Mouse (Mus musculus) liver, embryonic 15.5 days (tissue): Measurements from ENCODE around the gene Cfap69. TPM values are rescaled to one million over a fixed set of nuclear protein-coding genes. Genes with fewer than 3 reads are reported as not detected.

Experiments
- ATAC-seq: fragments of 200-750 bp; cut with Nextera tagmentation; 2 replicates; pipeline ENCODE4 v1.8.0; 2017; ENCODE audit warnings: moderate number of reproducible peaks, mild to moderate bottlenecking, moderate library complexity; ENCODE audit not compliant: insufficient read depth
- H3K27ac ChIP-seq: fragments of 300-500 bp; sonication (generic); replicated peaks from 2 replicates; pipeline ENCODE4 v1.5.1; 2015; ENCODE audit warnings: mild to moderate bottlenecking, inconsistent platforms
- H3K27me3 ChIP-seq: fragments of 300-500 bp; sonication (generic); 2 replicates; pipeline ENCODE4 v1.6.1; 2015; ENCODE audit warnings: mild to moderate bottlenecking, inconsistent platforms
- H3K36me3 ChIP-seq: fragments of 300-500 bp; sonication (generic); replicated peaks from 2 replicates; pipeline ENCODE4 v1.6.1; 2015; ENCODE audit warnings: moderate library complexity, mild to moderate bottlenecking, inconsistent platforms
- H3K4me1 ChIP-seq: fragments of 300-500 bp; sonication (generic); replicated peaks from 2 replicates; pipeline ENCODE4 v1.6.1; 2015; ENCODE audit warnings: inconsistent platforms
- H3K4me2 ChIP-seq: fragments of 300-500 bp; sonication (generic); 2 replicates; pipeline ENCODE4 v1.6.1; 2015; ENCODE audit warnings: moderate library complexity, mild to moderate bottlenecking, inconsistent platforms
- H3K4me3 ChIP-seq: fragments of 300-500 bp; sonication (generic); replicated peaks from 2 replicates; pipeline ENCODE4 v1.5.1; 2015; ENCODE audit warnings: mild to moderate bottlenecking, inconsistent platforms
- H3K9ac ChIP-seq: fragments of 300-500 bp; sonication (generic); 2 replicates; pipeline ENCODE4 v1.6.1; 2015; ENCODE audit warnings: moderate library complexity, mild to moderate bottlenecking, inconsistent platforms
- H3K9me3 ChIP-seq: fragments of 300-500 bp; sonication (generic); replicated peaks from 2 replicates; pipeline ENCODE4 v1.6.1; 2016; ENCODE audit warnings: inconsistent platforms
- WGBS: fragments of 180-500 bp; shearing (Covaris S2); methylation state at CpG from one replicate; pipeline ENCODE4 v1.1.7; 2015; ENCODE audit warnings: mixed read lengths; ENCODE audit not compliant: insufficient replicate concordance; 5-methylcytosine and 5-hydroxymethylcytosine counted together
- polyA plus RNA-seq: library from polyadenylated mRNA; unstranded; fragments of >200 nt; fragmentation: Nextera tagmentation; extraction: Ambion mirVana; gene quantifications from 2 replicates; pipeline ENCODE4 v1.2.1, GENCODE M21; 2015

The Cfap69 gene
- polyA plus RNA-seq, 1 experiment from 2014 or later, result 0.21 TPM

DNA sequence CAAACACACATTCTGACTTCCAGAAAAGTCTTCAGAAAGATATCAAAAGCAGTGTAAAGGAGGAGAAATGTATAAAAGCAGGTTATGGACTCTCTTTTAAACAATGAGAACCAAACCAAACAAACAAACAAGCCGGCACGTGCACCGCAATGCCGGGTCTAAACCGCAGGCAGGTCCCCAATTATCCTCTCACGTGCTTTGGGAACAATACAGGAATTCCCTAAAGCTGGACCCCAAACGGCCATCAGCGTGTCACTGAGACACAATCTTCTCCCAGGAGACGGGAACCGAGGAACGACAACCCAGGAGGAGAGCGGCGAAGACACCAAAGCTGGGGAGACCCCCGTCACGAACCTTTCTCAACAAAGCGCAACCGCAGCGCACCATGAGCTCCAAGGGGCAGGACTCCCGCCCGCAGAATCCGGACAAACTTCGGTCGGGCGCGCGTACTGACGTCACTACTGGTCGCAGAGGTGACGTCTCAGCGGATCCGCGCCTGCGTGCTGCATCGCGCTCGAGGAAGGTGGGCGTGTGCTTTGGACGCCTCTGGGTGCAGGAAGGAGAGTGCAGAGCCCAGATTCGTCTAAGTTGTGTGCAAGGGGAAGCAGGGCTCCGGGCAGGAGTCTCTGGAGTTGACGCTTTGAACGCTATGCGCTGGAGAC lies 104.8 kb downstream of the Cfap69 start, which contains the start of gene Gtpbp10:
TSS of gene Gtpbp10 (minus strand) at position 460 of the 662 bp plus-strand sequence.
- Histone ChIP-seq H3K4me2 (peak within 1 kb of the TSS; percentile 81), H3K27me3 (no peaks in the 10 kb centered on the region), H3K9me3 (no peaks in the 10 kb centered on the region), H3K4me1 (peaks cover 13% of the 10 kb centered on the region), H3K27ac (peak within 1 kb of the TSS; percentile 45; the same call in 1 of the 2 replicates), H3K9ac (peak within 1 kb of the TSS; percentile 64), H3K4me3 (peak within 1 kb of the TSS; percentile 75), H3K36me3 (peaks cover 11% of the 10 kb centered on the region)
- ATAC-seq, result peak; percentile 90
- WGBS, result 1% methylated on average over 43 of the region's 43 CpGs

GRCm38 (mm10) chr5:5551110-5551509 lies 112.9 kb downstream of the Cfap69 start:
- ATAC-seq, result no peak

DNA sequence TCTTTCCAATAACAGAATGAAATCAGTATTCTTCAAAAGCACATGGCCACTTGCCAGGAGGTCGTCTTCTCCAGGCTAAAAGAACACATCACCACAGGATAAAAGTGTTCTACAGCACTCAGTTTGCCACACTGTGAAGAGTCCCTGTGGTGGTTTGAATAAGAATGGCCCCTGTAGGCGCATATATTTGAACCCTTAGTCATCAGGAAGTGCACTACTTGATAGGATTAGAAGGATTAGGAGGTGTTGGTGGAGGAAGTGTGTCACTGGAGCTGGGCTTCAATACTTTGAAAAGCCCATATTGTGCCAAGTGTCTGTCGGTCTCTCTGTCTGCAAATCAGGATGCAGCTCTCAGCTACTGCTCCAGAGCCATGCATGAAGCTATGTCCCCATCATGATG lies 123.7 kb downstream of the Cfap69 start:
- no peak overlapping the region for H3K27ac ChIP-seq
- ATAC-seq, result no peak
- no peak overlapping the region for H3K9ac ChIP-seq
- H3K4me1 ChIP-seq, result no peaks in the 10 kb centered on the region
- no peak overlapping the region for H3K4me3 ChIP-seq
- H3K36me3 ChIP-seq, result peaks cover 32% of the 10 kb centered on the region
- WGBS, result 62% methylated on average over 3 of the region's 3 CpGs
- no peak overlapping the region for H3K4me2 ChIP-seq
- H3K9me3 ChIP-seq, result no peaks in the 10 kb centered on the region
- H3K27me3 ChIP-seq, result no peaks in the 10 kb centered on the region

More at GRCm38 (mm10) chr5:5551110-5551509, 112.9 kb downstream of the Cfap69 start:
- Histone ChIP-seq H3K9me3 (no peaks in the 10 kb centered on the region), H3K9ac (no peak overlapping the region), H3K27ac (no peak overlapping the region), H3K36me3 (peaks cover 36% of the 10 kb centered on the region), H3K4me2 (no peak overlapping the region), H3K4me1 (no peaks in the 10 kb centered on the region), H3K27me3 (no peaks in the 10 kb centered on the region), H3K4me3 (no peak overlapping the region)
- 48% methylated on average over 1 of the region's 1 CpGs for WGBS

DNA sequence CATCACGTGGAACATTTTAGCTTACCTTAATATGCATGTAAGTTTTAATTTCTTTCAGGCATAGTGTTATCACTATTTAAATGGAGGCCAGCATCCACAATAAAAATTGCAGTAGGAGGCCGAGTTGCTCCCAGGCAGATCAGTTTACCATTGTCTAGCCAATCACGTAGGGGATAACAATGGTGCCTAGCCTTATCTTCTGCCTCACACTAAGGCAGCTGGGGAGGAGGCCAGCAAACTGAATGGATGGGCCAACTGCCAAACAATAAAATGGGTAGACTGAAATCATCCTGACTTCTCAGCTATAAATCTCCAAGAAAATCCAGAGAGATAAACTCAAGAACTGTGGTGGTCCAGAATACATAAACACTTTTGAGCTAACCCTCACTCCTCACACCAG lies 124.3 kb downstream of the Cfap69 start:
- WGBS, result 40% methylated on average over 3 of the region's 3 CpGs
- Histone ChIP-seq H3K9ac (no peak overlapping the region), H3K4me3 (no peak overlapping the region), H3K27ac (no peak overlapping the region), H3K36me3 (peaks cover 32% of the 10 kb centered on the region), H3K27me3 (no peaks in the 10 kb centered on the region), H3K4me2 (no peak overlapping the region), H3K9me3 (no peaks in the 10 kb centered on the region), H3K4me1 (no peaks in the 10 kb centered on the region)
- ATAC-seq, result no peak

DNA sequence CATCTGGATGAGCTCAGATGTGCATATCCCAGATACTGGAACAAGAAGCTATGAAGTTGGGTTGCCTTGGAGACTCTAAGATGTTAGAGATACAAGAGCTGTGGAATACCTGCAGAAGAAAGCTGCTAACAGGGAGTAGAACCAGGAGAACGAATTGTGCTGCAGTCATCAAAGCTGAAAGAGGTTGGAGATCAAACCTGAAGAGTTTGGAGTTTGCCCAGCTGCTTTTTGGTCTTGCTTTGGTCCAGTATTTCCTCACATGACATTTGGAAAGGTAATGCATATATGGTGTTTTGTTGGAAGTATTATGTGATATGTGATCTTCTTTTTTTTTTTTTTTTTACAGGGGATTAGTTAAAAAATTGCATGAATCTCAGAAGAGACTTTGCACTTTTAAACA lies 127.9 kb downstream of the Cfap69 start:
- Histone ChIP-seq H3K4me1 (no peaks in the 10 kb centered on the region), H3K27ac (no peak overlapping the region), H3K4me3 (no peak overlapping the region), H3K4me2 (no peak overlapping the region), H3K36me3 (peaks cover 10% of the 10 kb centered on the region), H3K9ac (no peak overlapping the region), H3K9me3 (no peaks in the 10 kb centered on the region), H3K27me3 (no peaks in the 10 kb centered on the region)
- 61% methylated on average over 1 of the region's 1 CpGs for WGBS
- no peak for ATAC-seq

DNA sequence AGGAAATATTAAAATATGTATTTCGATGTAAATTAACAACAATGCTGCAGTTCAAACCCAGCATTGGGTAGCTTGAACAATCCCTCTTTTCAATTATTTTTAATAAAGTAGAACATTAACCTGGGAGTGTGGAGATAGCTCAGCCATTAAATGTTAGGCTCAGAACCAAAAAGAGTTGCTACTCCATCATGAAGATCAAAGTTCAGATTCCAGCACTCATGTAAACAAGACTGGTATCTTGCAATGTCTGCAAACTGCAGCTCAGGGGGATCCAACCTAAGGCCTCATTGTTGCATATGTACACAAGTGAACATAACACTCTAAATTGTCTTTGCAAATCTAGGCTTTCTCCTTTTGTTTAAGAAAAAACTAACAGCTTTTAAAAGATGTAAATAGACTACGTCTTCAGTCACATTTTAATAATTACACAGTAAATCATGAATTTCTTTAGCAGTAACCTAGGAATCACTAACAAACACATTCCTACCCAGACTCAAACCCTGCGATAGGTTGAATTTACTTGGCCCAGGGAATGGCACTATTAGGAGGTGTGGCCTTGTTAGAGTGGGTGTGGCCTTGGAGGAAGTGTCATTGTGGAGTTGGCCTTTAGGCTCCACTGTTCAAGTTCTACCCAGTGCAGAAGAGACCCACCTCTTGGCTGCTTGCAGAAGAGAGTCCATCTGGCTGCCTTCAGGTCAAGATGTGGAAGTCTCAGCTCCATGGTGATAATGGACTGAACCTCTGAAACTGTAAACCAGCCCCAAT lies 130.2 kb downstream of the Cfap69 start:
- no peaks in the 10 kb centered on the region for H3K9me3 ChIP-seq
- WGBS, result 66% methylated on average over 3 of the region's 3 CpGs
- no peaks in the 10 kb centered on the region for H3K27me3 ChIP-seq
- H3K27ac ChIP-seq, result no peak overlapping the region; the same call in 1 of the 2 replicates
- H3K9ac ChIP-seq, result no peak overlapping the region
- no peaks in the 10 kb centered on the region for H3K4me1 ChIP-seq
- H3K4me2 ChIP-seq, result no peak overlapping the region
- ATAC-seq, result peak; percentile 73
- H3K4me3 ChIP-seq, result no peak overlapping the region
- peaks cover 8% of the 10 kb centered on the region for H3K36me3 ChIP-seq

Other genes with a start within 250 kb of the Cfap69 start
- 1.2 TPM in 2 replicates for gene Cdk14, start 243.9 kb downstream of the Cfap69 start, polyA plus RNA-seq
- not detected in 2 replicates for gene 1700015F17Rik, start 185.1 kb downstream of the Cfap69 start, polyA plus RNA-seq
- gene Cldn12, start 149.3 kb downstream of the Cfap69 start, polyA plus RNA-seq, result 10.0 and 11.2 TPM in 2 replicates
- gene Gtpbp10, start 104.7 kb downstream of the Cfap69 start, polyA plus RNA-seq, result 6.5 and 7.7 TPM in 2 replicates
- 0.15 and 0.29 TPM in 2 replicates for gene Gm8773, start 90.4 kb downstream of the Cfap69 start, polyA plus RNA-seq
- 5.3 and 5.5 TPM in 2 replicates for gene Steap2, start 30.3 kb upstream of the Cfap69 start, polyA plus RNA-seq
- 3.7 and 4.4 TPM in 2 replicates for gene Steap1, start 85.1 kb upstream of the Cfap69 start, polyA plus RNA-seq